Mouse (Mus musculus) ZHBTc4 (cell line): ENCODE measurements at regions not wholly inside any gene's neighbourhood (a gene's known extent, or its start where the extent isn't known, plus 50 kb on each side); places are given as distances from the start of the nearest gene placed in this dataset.
A peak's percentile ranks its signal among the peaks of the same experiment; 100 is the strongest.

Experiments used
- DNase-seq: peaks from one replicate; pipeline ENCODE4 v3.0.0-alpha.2; 2011; ENCODE audit warnings: low read depth, low spot score

DNA sequence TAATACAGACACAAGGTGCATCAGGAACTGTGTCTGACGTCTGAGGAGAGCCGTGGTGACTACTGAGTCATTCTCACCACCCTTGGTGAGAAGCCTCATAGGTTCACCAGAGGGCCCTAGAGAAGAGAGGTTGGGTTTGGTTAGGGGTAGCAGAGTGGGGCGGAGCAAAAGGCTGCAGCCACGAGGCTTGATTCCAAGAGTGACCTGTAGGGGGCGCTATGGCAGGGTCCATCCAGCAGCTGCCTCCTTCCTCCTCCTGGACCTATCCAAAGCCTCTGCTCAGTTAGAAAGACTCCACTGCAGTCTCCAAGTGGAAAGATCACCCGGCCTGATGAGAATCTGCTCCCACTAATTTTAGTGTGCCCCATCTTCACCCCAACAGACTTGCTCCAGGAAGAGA is 149.3 kb upstream of the Kazn start:
- DNase-seq = peak; percentile 45

DNA sequence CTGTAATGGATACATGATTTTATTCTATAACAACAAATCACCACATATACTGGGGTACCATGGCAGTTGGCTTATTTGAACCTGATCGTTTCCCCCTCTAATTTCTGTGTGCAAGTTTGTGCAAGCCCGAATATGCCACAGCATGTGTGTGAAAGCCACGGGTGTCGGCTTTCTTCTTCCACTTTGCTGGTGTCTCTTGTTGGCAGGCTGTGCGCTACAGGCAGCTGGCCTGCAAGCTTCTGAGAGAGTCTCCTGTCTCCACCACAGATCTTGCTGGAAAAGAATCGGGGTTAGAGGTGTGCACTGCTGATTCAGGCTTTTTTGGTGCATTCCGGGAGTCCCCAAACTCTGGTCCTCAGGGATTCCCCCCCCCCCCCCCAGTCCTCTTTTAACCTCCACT is 142.0 kb upstream of the Kazn start:
- no peak for DNase-seq

DNA sequence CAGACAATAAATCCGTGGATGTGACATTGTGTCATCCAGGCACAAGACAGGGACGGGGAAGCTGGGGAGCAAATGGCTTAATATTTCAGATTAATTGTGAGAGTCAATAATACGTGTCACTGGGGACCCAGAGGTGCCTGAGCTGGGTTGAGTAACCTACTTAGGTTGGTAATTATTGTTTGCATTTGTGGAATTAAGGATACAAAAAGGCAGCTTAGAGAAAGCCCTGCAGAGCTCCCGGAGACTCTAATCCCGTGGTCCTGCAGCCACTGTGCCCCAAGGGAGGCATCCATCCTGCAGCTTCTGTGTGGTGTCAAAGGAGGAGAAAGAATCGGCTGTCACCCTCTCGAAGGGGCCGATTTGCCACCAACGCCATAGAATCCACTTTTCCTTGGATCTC is 139.3 kb upstream of the Kazn start:
- no peak for DNase-seq

DNA sequence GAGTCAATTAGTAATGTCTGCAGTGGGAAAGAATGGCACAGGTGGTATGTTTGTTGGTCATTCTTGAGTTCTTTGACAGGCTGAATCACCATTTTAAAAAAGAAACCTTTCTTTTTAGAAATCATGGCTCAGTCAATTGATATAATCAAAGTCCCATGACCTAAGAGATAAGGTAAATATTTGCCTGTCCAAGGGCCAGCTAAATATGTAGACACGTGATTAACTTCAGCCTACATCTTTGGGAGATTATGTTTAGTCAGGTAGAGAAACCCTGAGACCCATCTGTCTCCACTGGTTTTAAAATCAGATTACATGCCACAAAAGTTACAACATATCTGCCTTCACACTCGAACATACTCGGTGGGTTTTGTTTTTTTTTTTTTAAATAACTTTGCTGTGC is 128.6 kb upstream of the Kazn start:
- DNase-seq = no peak

DNA sequence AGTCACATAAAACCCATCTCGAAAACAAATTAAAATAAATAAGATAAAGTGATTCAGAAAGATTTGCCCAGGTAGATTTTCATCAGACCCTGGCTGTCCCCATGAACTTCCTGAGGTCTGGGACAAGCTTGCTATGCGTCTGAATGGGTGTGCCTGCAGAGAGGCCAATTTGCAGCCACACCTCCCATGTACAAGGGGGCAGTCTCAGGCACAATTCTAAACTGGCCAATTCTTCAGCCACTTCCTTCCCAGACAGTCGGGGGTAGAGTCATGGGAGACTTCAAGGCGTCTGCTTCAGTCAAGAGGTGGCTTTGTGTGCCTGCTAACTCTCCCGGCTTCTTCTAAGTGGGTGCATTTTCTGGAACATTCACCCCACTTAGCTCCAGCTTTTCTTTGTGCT is 122.9 kb upstream of the Kazn start:
- DNase-seq = peak; percentile 60

DNA sequence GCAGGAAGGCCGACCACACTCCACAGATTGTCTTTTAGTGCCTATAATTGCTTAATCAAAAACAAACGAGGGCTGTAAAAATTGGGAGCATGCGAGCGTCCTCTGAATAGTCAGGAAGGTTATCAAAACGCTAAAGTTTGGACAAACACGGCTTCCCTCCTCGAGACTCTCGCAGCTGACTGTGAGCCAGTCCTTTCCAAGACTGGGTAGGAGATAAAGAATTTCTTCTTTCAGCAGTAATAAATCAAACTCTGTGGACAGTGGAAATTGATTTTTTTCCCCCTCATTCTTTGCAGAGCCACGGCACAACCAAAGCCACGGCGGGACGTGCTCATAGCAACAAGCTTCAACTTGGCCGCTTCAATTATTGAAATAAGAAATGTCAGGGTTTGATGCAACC is 119.7 kb upstream of the Kazn start:
- no peak for DNase-seq

DNA sequence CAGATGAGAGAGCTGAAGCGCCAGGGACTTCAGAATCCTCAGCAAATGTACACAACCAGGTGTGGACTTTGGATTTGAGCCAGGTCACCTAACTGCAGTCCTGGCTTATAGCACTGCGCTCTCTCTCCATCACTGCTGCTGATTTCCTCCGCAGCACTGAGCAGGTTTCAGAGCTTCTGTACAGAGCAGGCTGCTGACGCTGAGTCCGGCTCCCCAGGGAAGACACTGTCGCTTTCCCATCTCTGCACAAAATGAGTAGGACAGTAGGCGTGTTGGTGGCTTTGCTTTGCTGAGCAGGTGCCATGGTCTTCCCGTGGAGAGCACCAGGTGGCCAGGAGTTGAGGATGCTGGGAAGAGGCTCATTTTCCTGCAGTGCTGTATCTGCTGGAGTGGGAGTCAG is 116.2 kb upstream of the Kazn start:
- DNase-seq = no peak

DNA sequence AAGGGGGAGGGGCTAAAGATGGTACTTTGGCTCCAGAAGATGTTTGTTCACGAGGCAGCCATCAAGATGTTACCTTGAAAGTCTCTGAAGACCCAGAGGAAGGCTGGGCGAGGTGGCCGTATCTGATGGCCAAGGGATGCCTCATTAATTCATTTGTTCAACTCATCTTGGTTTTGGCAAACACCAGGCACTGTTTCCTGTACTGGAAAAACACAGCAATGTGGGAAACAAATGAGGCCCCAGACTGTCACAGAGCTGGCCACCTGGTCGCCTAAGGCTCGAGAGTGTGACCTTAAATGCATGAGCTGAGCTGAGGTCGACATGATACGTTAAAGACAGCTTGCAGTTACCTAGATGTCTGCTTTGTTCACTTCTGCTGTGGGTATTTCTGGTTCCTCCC is 114.3 kb upstream of the Kazn start:
- no peak for DNase-seq

DNA sequence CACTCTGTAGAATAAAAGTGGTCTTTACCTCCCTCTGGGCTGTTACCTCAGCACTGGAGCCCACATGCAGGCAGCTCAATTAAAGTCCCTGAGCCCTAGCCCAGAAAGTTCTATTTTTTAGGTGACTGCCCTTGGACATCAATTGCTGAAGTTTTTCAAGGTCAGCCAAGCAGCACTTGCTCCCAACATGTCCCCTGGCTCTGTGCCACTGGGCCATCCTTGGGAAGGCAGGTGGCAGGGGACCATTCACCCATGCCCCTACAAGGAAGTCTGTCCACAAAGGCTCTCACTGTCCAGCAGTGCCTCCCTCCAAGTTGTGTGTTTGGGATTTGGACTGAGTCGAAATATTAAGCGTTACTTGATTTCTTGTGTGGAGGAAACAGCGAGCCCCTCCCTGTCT is 112.6 kb upstream of the Kazn start:
- DNase-seq = no peak

DNA sequence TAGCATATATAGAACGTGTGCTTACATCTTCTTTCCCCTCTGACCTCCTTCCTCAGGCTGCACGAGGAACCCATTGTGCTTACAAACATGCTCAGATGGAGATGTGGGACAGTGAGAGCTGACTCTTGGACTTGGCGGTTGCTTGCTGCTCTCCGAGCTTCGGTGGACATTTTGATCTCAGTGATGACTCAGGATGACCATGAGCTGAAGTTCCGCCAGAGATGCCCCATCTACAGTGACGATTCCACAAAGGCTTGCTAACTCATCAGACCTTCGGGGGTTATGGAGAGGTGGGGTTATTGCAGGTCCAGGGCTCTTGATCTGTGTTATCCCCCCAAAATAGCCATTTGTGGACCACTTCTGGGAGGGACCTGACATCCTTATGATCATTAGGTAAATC is 111.8 kb upstream of the Kazn start:
- DNase-seq = no peak

DNA sequence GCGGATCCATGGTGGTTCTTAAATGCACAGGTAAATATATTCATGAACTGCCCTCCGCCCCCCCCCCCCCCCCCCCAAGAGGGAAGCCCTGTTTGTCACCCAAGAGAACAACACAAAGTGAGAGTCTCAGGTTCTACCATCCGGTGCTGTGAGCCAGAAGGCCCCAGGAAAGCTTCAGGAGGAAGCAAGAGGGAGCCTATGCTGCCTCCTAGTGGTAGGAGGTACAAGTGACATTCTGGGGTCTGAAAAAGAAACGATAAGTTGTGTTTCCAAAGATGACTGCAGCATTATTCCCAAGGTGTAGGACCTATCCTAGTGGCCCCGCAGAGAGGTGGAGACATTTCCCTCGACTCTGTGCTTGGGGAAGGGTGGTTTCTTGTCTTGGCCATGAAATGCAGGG is 109.7 kb upstream of the Kazn start:
- DNase-seq = peak; percentile 72

DNA sequence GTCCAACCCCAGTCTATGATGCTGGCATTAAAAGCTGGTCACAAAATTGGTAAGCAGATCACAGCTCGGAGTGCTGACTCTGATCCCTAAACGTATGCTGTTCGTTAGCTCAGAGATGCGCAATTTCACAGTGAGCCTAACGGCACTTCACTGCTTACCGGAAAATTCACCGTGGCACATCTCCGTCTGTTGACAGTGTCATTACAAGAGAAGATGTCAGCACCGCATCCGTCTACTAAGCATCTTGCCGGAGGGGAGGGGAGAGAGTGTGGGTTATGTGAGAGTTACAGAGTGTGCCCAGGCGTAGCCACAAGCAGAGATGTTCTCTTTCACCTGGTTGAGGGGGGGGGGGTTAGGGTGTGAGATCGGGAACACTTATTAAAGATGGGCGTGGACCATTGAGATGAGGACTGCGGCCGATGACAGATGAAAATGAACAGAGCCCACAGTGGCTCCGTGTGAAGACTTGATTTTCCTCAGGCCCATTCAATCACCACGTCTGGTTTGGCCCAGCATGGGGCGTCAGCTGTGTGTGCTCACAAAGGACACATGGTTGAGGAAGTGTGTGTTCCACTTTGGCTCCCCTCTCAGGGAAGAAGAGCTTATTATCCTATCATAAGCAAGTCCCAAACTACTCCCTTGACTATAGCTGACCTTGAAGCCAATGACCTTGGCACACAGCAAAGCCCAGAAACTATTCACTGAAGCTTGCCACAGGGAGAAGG is 103.4 kb upstream of the Kazn start:
- DNase-seq = no peak

DNA sequence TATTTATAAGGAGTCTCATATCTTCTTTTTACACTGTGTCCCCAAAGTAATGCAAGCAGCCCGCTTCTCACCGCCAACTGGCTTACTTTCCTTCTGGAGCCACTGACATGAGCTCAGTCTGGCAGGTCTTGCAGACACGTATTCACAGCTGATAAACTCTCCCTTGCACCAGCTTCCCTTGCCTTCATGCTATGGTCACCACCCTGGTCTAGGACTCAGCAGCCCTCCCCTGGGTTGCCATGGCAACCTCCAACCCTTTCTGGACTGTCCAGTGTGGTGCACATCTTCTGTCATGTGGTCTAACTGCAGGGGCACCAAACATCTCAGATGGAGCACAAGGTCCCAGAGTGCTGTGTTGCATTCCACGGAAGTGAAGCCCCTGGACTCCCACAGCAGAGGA is 102.1 kb upstream of the Kazn start:
- no peak for DNase-seq

DNA sequence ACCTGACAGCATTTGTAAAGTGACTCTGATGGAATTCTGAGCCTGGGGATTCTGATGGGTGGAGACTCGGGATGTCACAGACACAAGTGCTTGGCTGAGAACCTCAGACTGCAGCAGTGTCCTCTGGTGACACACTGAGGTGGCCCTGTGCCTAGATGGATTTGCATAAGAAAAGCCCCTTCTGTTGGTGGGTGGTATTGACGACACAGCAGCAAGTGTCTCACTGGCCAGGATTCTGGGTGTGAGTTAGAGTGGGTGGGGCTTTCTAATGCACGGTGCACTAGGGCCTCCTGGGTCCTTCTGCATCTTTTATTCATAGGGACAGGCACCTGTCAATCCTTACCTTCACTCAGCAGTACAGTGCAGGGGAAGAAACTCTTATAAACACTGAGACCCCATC is 100.9 kb upstream of the Kazn start:
- peak; percentile 74 for DNase-seq

DNA sequence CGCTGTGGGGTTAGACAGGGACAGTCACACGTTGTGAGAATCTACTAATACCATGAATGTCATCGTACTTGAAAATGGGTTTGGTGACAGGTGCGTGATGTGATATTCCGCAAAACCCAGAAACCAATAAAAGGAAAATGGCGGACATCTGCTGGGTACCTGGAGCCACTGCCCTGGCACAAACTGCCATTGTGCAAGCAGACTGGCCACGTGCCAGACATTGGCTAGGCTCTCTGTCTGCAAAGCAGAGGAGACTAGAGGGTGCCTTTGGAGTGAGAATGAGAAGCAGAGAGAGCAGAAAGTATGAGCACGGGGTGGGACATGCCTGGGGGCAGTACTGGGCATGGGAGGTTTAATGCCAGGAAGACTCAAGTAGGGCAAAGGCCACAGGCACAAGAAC is 98.5 kb upstream of the Kazn start:
- no peak for DNase-seq

DNA sequence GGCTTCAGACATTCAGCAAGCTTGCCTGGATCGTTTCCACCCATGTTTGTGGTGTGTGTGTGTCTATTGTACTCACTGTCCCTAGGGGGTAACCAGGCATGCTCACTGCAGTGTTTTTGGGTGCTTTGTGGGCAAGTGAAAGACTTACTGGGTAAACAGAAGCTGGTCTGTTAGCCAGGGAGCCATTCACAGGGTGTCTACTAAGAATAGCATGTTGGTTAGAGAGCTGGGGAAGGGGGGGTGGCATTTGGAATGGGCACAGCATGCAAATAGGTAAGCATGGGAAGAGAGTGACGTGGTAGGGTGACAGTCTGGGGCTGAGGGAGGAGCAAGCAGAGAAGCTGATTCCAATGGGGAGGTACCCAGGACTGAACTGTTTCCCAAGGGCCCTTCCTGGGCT is 97.7 kb upstream of the Kazn start:
- DNase-seq = no peak

DNA sequence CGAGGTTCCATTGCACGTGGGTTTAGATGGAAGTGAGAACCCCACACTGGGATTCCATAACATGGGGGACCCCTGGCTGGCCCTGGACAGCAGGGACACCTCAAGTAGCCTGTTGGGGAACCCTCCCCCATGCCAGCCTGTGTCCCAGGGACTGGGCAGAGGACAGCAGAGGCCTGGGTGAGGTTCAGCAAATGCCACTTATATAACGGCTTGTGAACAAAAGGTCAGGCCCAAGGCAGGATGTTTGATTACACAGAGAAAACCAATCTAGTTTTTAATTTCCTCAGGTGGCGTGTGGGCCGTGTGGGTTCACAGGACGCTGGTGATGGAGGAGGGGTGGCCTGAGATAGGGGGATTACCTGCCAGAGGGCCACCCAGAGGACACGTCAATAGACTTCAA is 94.9 kb upstream of the Kazn start:
- no peak for DNase-seq

DNA sequence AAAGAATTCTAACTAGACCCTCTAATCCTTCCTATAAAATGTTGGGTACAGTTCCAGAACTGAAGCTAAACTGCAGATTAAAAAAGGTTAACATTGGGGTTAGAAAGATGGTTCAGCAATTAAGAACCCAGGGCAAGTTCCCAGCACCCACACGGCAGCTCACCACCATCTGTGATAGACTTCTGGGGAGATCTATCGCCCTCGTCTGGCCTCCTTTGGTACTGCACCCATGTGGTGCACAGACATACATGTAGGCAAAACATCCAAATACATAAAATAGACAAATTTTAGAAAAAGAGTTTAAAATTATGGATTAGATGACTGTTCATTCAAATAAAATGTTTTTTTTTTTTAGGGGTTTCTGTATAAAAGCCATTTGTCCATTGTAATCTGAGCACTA is 91.4 kb upstream of the Kazn start:
- peak; percentile 42 for DNase-seq

DNA sequence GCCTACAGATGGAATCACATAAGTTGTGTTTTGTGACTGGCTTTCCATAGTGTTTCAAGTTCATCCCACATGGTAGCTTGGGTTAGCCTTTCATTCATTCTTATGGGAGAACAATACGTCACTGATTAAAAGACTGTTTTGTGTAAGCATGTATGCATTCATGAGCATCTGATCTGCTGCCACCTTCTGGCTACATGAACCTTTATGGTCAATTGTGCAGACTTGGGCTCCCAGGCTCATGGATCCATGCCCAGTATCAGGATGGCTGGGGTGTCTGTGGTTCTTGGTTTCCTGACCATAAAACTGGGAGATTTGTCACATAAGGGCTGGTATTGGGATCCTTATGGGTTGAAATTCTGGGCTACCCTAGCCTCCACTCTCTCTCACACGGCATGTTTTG is 90.4 kb upstream of the Kazn start:
- DNase-seq = no peak

DNA sequence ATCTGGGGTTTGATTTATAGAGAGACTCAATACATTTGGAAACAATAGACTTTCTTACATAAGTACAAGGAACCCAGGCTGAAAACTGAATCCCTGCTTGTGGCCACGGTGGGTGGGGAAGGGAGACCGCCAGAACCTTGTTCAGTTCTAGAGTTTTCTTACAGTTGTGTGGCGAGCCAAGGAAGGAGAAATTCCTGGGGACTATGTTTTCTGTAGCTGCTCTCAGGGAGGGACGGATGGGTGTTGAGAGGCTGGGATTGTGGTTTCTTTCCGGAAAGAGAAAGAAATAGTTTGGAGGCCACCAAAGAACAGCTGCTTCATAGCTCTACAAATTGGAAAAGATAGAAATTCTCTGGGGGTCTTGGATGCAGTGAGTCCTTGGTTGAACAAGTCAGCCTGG is 87.3 kb upstream of the Kazn start:
- no peak for DNase-seq

DNA sequence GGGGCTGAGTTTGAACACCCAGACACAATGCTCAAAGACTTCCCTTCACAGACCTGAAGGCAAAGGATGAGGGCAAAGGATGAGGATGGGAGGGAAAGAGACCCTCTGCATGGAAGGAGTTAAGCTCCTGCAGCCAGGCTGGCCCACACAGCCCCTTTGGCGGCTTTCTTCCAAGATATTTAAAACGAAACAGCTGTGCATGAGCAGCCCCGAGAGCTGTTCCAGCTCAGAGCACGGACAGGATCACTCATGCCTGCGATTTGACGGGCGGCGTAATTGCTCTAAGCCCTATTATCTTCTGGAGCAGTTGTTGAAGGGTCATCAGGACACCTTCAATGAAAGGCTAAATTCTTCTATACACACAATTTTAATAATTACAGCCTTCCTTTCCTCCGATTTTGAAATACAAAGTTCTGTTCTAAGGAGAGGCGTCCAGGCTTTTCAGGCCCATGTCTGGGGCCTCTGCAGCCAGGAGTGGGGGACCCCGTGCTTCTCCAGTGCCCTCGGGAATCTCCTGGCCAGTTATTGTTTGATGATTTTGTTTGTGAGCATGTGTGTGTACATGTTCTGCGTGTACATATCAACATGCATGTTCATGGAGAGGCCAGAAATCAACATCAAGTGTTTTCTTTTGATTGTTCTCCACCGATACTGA is 82.1 kb upstream of the Kazn start:
- DNase-seq = no peak

DNA sequence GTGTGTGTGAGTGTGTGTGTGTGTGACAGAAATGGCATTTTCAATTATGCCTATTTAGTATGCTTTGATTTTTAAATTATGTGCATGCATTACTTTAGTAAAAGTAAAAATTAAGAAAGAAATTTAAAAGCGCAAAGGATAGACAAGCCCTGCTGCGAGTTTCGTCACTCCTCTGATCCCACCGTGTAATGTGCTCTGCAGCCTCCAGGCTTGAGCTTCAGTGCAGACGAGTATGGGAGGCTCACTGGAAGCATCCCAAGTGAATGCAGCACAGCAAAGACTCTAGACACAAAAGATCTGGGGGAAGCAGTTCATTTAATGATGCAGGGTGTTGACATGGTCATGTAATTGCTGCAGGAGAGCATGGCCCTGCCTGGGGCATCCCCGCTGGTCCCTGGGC is 71.1 kb upstream of the Kazn start:
- no peak for DNase-seq

DNA sequence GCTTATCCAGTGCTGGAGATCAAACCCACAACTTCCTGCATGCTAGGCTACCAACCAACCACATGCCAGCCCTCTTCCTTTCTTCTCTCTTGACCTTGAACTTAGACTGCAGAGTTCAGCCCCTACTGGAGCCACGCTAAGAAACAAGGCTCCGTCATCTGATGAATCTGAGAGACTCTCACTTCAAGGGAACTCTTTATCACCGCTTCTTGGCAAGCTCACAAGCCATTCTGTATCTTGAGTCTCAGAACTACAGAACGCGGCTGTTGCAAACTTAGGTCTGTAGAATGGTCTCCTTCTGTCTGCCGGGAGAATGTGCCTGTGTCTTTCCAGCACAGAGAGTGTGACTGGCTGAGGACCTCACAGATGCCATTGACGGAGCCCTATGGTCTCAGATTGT is 69.1 kb upstream of the Kazn start:
- no peak for DNase-seq

DNA sequence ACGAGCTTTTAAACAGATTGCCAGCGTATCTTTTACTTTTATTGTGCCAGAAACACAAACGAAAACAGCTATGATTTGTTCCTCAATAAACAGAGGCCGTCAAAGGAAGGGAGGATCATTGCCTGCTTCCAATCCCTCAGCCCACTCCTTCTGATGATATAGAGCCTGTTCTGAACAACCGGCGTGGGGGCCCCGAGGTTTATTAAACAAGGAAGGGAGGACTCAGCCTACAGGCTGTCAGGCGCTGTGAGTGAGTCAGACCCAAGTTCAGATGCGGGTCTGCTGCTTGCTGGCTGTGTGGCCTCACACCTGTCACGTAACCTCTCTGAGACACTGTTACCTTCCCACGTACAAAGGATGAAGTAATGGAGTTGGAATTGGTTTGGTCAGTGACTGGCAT is 68.1 kb upstream of the Kazn start:
- DNase-seq = no peak
